Mouse (Mus musculus): ENCODE data around the gene Ddx49.

Ddx49 gene

DNA sequence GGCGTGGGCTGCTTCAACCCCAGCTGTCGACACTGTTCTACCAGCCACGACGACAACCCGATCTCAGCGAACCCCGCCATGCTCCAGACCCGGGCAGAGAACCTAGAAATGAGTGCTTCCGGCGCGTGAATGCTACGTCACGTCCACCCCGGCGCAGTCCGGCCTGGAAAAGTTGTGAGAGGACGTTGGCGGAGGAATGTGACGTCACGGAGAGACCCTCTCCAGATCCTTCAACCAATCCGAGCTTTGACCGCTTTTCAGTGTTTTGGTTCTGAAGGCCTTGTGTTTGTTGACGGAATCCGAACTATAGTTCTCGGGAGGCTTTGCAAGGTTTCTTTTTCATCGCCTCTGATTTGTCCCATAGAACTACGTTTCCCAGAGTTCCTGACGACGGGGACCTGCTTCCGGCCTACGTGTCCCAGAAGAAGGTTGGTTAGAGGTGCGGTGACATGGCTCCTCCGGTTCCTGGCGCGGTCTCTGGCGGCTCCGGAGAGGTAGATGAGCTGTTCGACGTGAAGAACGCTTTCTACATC, at the start of gene Ddx49, which contains the start of gene Cope:
TSS of gene Ddx49 (minus strand) at position 132 of the 533 bp plus-strand sequence.
TSS of gene Cope (plus strand) at position 161 of the 533 bp plus-strand sequence.
- CTCF ChIA-PET: interaction anchor here (0.6 kb wide), 1 partner anchor 1509 kb away, joined by 3 read pairs; no protein-coding TSS in a partner anchor

DNA sequence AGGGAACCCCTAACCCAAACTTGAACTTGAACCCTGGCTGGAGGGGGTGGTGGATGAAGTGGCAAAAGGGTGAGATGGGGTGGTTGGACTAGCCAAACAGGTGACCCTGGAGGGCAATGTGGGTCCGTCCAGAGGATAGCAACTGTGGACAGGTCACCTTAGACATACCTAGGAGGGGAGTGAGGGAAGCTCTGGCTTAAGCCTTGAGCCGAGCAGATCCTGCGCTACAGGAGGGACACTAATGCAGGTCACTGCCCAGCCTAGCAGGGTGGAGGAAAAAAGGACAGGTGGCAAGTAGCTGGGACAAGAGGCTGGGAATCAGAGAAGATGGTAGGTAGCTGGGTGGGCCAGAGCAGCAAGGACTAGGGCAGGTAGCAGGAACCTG, 49.7 kb upstream of the Ddx49 start:
- CTCF ChIA-PET: interaction anchor here (0.7 kb wide), 1 partner anchor 31 kb away, joined by 3 read pairs; no protein-coding TSS in a partner anchor

- CTCF ChIA-PET: interaction anchor here (0.7 kb wide), 1 partner anchor 11 kb away, joined by 5 read pairs; no protein-coding TSS in a partner anchor
Observed at GRCm38 (mm10) chr8:70351035-70351999, 49.0 kb upstream of the Ddx49 start.

DNA sequence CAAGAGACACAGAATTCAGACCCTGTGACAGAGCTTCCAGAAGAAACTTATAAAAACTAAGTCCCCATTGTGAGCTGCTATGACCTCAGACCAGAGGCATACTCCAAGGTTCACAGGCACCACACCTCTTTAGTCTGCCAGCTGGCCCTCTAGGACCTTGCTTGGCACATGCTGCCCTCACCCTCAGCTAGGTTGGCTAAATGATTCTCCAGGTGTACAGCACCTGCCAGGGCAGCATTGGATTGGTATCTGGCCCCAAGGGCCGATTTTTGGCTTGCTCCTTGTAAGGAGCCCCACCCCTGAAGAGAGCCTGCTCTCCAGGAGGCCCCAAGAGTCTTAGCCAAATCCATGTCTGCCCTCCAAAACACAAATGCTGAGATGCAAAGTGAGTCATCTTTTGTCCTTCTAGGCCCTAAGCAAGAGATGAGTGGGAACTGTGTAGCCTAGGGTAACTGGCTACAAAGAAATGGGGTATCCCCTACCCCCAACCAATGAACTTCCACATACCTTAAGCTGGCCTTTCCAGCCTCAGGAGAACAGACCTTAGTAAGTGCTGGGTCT, 45.7 kb upstream of the Ddx49 start:
- CTCF ChIA-PET: no interaction called here

DNA sequence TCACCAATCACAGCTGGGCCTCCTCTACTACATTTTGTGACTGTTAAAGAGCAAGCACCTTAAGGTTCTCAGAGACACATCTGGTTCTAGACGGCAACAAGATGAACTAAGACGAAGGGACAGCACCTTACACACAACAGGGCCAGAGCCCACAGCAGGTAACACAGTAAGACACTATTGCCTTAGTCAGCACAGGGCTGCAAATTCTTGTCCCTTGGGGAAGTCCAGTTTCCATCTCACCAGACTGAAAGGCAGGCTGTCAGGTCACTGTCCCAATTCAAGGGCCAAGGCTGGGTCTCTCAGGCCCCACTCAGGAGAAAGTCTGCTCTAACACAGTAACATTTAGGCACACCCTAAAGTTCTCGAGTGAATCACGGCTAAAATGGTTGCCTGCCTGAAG, 45.2 kb upstream of the Ddx49 start:
- CTCF ChIA-PET: no interaction called here

DNA sequence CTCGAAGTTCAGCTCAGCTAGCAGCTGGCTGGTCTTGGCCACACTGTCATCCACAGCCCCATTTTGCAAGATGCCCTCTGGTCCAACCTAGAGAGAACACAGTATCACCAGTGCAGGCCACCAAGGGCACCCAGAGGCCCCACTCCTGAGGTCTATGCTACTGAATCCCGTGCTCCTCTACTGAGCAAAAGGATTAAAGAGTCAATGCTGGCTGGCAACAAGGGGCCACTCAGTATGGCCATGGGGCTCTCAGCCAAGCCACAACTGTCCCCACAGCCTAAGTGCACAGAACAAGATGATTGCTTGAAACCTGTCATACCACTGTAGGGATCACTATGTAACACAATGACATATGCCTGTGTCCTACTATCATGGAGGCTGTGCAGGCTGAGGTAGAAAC, 42.0 kb upstream of the Ddx49 start:
- CTCF ChIA-PET: interaction anchor here (0.5 to 0.6 kb wide), 2 partner anchors 41 to 113 kb away, joined by 3 to 5 read pairs; no protein-coding TSS in a partner anchor

GRCm38 (mm10) chr8:70343696-70344095, 41.4 kb upstream of the Ddx49 start:
- CTCF ChIA-PET: interaction anchor here (0.5 to 0.6 kb wide), 3 partner anchors 41 to 112 kb away, joined by 3 to 5 read pairs (median 3); no protein-coding TSS in a partner anchor

GRCm38 (mm10) chr8:70343076-70343475, 40.8 kb upstream of the Ddx49 start:
- CTCF ChIA-PET: no interaction called here

DNA sequence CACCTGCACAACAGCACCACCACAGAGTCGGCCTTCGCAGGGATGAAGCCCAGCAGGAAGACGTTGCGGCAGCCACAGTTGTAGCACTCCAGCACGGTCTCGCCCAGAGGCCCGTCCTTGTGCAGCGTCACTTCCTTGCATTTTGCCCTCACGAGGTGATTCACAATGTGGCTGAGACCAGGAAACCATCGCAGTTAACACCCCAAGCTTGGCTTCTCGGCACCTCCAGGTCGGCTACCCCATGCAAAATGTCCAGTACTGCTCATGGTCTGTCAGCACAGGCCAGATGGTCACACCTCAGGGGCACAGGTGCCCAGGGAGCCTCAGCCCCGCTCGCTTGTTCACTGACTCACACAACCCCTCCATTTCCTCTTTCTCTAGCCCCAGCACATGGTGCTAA, 39.7 kb upstream of the Ddx49 start:
- CTCF ChIA-PET: no interaction called here

DNA sequence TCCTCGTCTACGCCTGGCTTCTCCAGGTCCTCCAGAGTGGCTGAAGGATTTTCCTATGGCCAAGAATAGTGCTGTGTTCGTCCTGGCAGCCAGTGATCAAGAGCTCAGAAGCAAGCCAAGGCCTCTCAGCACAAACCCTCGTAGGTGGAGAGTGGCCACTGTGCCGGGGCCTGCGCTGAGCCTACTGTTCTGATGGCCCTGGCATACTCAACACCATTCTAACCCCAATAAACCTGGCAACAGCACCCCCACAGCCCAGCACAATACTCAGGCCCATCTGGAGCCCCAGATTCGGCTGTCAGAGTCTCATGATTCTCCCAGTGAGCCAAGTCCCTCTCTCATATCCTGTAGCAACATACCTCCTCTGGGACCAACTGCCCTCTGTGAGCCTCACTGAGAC, 38.4 kb upstream of the Ddx49 start:
- CTCF ChIA-PET: interaction anchor here (0.5 kb wide), 1 partner anchor 10 kb away, joined by 5 read pairs; no protein-coding TSS in a partner anchor

DNA sequence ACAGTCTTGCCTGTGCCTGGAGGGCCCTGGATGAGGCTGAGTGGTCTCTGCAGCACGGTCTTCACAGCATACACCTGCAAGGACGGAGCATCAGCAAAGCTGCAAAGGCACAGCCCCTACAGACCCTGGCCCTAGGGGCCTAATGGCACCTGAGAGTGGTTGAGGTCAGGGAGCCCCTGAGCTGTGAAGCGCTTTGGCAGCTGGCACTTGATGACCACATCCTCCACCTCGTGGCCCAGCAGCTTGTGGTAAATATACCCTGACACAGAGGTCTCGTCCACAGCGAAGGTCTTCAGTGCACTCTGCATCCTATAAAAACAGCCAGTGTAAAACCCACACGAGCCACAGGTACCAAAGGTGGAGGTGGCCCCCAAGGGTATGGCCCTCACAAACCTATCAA, 36.6 kb upstream of the Ddx49 start:
- CTCF ChIA-PET: no interaction called here

GRCm38 (mm10) chr8:70332878-70333202, 30.6 kb upstream of the Ddx49 start:
- CTCF ChIA-PET: no interaction called here

GRCm38 (mm10) chr8:70332070-70332877, 30.0 kb upstream of the Ddx49 start:
- CTCF ChIA-PET: no interaction called here

GRCm38 (mm10) chr8:70331526-70331925, 29.2 kb upstream of the Ddx49 start:
- CTCF ChIA-PET: no interaction called here

DNA sequence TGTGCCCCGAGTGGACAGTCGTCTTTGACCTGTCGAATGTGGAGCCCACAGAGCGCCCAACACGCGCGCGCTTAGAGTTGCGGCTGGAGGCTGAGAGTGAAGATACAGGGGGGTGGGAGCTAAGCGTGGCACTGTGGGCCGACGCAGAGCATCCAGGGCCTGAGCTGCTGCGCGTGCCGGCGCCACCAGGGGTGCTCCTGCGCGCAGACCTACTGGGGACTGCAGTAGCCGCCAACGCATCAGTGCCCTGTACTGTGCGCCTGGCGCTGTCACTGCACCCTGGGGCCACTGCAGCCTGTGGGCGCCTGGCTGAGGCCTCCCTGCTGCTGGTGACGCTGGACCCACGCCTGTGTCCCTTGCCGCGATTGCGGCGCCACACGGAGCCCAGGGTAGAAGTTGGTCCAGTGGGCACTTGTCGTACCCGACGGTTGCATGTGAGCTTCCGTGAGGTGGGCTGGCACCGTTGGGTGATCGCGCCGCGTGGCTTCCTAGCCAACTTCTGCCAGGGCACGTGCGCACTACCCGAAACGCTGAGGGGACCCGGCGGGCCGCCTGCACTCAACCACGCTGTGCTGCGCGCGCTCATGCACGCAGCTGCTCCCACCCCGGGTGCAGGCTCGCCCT, 28.6 kb upstream of the Ddx49 start:
- CTCF ChIA-PET: no interaction called here

DNA sequence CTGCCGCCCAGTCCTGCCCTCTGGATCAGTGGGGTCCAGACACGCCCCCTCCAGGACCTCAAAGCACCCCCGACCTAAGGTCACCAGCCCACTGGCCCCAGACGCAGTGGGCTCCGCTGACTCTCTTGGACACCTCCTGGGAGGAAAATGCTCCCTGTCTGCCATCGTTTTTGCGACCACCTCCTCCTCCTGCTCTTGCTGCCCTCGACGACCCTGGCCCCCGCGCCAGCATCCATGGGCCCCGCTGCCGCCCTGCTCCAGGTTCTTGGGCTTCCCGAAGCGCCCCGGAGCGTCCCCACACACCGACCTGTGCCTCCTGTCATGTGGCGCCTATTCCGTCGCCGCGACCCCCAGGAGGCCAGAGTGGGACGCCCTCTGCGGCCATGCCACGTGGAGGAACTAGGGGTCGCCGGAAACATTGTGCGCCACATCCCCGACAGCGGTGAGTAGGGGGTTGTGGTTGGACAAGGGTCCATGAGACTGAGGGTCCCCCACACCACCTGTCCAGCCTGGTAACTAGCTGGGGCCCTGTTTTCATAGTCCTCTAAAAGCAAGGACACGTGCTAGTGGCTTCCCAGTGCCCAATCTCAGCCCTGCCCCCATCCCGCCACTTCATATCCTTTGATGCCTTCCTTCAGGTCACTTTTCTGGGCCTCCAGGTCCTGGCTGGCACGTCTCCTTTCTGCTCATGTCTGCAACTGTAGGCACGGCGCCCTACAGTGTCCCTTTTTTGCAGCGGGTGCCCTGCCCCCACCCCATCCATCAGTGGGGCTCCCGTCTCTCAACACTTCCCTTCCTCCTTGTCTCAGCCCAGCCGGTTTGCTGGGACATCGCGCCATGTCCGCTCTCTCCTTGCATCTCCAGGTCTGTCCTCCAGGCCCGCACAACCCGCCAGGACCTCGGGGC, 27.8 kb upstream of the Ddx49 start:
- CTCF ChIA-PET: no interaction called here

DNA sequence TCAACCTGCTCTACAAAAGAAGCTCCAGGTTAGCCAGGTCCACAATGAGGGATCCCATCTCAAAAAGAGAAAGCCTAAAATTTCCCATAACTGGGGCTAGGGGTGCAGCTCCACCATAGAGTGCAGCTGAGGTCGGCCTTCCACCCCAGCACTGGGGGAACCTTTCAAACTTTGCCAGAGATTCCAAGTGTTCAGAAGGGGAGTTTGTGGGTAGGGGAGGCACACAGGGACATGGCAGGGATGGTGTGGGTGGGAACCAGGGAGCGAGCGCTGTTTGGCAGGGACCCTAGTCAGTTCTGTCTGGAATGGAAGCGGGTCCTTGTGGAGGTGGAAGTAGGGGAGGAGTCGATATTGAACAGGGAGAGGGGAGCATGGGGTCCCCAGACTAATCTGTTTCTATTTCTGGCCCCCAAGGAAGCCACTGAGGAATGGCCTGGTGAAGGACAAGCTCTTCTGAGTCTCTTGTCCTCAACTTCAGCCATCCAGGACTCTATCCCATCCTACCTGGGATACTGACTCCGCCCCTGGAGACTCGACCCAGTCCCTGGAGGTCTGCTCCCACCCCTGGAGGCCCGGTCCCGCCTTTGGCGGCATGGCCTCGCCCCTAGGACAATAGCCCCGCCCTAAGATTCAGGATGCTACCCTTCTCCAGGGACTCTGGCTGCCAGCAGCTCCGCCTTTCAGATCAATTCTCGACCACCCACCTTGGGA, 27.0 kb upstream of the Ddx49 start, which contains the start of gene Gdf1:
TSS of gene Gdf1 (plus strand) at position 694 of the 711 bp plus-strand sequence.
- CTCF ChIA-PET: no interaction called here

DNA sequence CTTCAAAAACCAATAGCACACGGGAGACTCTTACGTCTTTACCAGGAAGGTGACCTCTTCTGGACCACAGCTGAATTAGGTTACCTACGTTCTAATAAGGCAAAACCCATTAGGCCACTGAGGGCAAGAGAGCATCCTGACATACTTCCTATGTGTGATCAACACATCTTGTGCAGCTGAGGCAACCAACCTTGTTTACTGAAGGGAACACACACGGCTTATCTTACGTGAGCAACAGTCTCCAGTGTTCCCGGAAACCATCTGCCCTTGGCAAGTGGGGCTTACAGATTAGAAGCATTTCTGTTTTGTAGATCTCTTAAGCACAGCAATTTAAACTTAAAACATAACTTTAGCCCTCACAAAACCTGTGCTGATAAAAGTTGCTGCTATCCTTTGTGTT, 25.2 kb upstream of the Ddx49 start:
- CTCF ChIA-PET: no interaction called here

GRCm38 (mm10) chr8:70323716-70324115, 21.4 kb upstream of the Ddx49 start:
- CTCF ChIA-PET: no interaction called here

GRCm38 (mm10) chr8:70317872-70318271, 15.6 kb upstream of the Ddx49 start:
- CTCF ChIA-PET: no interaction called here

All from spleen, embryonic (tissue).